Mouse (Mus musculus) T-cell, adult 2 months (primary cell): ENCODE results near the gene Rab25.
A peak's percentile ranks its signal among the peaks of the same experiment; 100 is the strongest.

Experiments used
- DNase-seq: peaks from one replicate; pipeline ENCODE4 v3.0.0; 2022; ENCODE audit warnings: low spot score

Rab25 gene

DNA sequence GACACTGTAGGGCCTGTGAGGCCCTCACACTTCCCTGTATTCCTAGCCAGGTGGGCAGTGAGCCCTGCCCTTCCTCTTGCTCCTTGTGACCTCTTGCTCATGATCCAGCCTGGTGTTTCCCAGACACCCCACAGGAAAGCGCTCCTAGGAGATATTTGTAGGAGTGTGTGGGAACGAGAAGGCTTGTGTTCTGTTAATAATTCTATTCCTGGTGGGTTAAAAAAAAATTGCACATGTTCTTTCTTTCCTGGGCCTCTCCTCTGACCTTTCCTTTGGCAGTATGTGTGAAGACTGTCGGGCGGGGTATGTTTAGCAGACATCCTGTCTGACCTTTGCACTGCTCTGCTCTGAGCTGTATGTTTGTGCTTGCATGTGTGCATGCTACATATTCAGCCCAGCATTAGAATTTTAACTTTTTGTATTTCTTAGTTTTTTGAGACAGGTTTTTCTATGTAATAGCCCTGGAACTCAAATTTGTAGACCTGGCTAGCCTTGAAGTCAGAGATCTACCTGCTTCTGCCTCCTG, 18.5 kb upstream of the Rab25 start:
- DNase-seq = no peak

DNA sequence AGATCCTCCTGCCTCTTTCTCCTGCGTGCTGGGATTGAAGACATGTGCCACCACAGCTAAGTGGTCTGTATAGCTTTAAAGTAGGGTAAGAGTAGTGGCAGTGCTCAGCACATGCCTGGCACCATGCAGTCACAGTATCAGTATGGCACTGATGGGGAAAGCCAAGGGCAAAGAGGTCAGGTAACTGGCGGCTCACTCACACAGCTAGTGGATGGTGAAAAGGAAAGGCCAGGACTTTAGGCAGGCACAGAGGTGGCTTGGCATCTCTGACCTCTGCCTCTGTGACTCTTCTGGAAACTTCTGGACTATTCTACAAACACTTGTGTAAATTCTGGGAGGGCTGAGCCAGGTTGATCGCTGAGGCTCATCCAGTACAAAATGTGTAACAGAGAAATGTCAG, 18.0 kb upstream of the Rab25 start:
- DNase-seq = no peak

DNA sequence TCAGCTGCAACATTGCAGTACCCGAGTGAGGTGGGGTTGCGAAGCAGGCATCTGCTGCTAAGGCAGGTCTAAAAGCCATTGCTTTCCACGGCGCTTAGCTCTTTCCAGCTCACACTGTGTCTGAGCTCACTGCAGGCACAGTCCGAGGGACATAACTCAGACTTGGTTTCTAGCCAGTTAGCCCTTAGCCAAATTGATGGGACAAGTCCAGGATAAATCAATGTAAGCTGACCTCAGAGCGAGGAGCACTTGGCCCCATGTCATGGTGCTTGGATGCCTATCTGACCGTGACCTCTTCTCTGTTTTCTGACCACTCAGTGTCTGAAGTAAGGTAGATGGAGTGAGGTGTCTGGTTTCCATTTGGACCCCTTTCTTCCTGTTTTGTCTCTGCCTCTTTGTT, 15.9 kb upstream of the Rab25 start:
- no peak for DNase-seq

- DNase-seq = no peak
Observed at GRCm38 (mm10) chr3:88563442-88563841, 15.3 kb upstream of the Rab25 start.

DNA sequence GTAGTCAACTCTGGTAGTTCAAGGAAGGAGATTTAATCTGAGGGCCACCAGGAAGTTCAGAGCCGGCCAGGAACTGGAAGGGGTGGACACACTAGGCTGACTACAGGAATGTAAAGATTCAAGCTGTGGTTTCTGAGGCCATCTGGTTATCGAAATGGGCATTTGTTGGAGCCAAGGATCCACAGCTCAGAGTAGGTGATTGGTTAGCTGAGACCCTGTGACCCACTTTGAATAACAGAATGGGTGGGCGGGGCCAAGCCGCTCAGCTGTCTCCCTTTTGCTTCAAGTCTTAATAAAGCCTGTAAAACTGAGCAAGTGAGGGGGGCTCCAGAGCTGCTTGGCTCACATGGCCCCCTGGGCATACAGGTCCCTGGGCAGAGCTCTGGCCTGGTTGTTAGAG, 13.9 kb upstream of the Rab25 start:
- no peak for DNase-seq

GRCm38 (mm10) chr3:88559596-88559995, 11.5 kb upstream of the Rab25 start:
- DNase-seq = no peak

DNA sequence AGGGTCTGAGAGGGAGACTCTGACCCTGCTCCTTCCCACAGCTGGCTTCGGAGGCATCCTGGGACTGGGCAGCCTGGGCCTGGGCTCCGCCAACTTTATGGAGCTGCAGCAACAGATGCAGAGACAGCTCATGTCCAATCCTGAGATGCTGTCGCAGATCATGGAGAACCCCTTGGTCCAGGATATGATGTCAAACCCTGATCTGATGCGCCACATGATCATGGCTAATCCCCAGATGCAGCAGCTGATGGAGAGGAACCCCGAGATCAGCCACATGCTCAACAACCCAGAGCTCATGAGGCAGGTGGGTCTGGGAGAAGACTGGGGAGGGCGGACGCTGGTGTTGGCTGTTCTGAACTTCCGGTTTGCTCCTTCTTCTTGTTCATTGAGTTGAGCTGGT, 8.5 kb upstream of the Rab25 start:
- no peak for DNase-seq

GRCm38 (mm10) chr3:88555731-88556130, 7.6 kb upstream of the Rab25 start:
- DNase-seq = no peak

DNA sequence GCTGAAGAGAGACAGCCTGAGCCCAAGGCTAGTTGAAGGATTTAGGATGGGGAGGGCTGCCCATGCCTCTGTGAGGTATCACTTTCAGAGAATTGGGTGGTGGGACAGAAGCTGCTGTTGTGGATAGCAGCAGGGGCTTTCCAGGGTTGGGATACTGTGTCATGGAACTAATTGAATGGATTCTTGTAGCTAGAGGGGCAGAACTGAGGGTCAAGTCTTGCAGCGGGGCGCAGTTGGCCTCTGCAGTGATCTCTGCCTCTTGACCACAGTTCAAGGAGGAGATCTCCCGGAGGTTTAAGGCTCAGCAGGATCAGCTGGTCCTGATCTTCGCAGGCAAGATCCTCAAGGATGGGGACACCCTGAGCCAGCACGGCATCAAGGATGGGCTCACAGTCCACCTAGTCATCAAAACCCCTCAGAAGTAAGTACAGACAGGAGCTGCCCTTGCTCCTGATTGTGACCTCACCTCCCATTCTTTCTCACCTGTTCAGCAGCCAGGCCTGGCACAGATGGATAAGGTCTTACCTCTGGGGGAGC, 7.0 kb upstream of the Rab25 start:
- DNase-seq = no peak

DNA sequence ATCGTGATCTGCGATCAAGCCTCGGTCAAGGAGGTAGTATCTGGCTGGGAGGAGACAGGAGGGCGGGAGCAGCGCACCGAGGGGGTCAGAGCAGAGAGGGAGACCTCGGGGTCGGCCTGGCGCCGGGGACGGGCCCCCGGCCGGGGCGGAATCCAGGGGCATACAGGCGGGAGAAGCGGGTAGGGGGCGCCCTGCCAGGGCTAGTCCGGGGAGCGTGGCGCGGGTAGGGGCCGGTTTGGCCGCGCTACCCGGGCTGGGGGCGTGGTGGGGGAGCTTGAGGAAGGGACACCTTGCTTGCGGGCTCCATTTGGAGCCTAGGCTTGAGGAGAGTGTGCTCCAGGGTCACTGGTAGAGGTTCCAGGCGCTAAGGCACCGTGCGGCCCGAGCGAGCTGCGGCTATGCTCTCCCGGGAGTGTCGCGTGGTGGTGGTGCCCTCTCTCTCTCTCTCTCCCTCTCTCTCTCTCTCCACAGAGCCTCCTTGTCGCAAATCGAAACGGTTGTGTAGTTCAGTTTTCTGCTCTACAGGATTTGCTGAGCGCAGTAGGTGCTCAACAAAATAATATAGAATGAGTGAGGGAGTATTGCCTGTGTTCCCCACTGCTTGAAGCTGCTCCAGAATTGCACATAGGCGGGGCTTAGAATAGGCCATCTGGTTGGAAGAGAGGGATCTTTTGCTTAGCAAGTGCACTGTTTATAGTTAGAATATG, 5.9 kb upstream of the Rab25 start:
- DNase-seq = peak; percentile 46

DNA sequence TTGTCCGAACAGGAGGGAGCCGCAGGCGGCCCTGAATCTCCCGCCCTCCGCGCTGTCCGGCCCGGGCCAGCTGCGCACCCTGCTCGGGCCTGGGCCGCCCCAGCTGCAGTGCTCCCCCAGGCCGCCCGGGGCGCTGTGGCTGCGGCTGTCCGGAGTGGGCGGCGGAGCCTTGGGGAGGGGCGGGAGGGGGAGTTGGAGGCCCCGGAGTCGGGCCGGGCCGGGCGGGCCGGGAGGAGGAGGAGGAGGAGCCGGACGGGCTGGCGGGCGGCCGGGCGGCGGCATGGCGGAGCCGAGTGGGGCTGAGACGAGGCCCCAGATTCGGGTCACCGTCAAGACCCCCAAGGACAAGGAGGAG, 5.4 kb upstream of the Rab25 start, which contains the start of gene Ubqln4:
Gene Ubqln4, plus strand, starts transcription at position 234 of the 355 bp plus-strand sequence.
- peak; percentile 84 for DNase-seq

DNA sequence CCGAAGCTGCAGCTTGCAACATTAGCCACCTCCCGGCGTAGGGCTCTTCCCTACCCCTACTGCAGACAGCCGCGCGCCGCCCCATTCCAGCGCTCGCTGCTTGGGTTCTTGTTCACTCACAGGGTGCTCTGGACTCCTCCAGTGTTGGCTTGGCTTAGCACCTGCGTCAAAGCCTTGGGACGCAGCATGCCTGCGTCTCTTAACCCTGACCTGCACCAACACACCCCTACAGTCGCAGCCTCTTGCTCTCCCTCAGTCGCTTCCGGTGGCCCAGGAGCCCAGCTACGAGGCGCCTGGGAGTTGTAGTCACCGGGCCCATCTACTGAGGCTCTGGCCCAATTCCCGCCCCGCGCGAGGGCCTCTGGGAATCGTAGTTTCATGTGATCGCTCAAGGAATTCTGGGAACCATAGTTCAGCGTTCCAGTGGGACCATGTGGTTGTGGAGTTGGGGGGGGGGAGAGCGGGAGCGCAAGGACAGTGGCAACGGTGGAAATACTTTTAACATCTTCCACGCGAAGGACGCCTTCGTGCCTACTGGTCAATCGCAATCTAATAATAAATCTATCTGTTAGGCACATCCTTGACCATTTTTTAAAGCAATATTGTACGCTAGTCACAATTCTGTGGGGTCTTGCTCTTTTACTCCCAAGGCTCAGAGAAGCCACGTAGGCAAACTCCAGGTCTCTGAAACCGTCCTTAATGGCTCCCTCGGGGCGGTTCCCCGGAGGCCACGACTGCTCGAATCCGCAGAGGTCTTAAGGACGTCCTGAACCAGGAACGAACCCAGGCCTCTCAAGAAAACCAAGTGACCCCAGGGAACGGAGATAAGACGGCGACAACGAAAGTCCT, 4.8 kb upstream of the Rab25 start, which contains the start of gene Lamtor2:
Gene Lamtor2, minus strand, starts transcription at position 399 of the 849 bp plus-strand sequence.
- peak; percentile 90 for DNase-seq

- no peak for DNase-seq
Observed at GRCm38 (mm10) chr3:88552082-88552645, 4.1 kb upstream of the Rab25 start.

DNA sequence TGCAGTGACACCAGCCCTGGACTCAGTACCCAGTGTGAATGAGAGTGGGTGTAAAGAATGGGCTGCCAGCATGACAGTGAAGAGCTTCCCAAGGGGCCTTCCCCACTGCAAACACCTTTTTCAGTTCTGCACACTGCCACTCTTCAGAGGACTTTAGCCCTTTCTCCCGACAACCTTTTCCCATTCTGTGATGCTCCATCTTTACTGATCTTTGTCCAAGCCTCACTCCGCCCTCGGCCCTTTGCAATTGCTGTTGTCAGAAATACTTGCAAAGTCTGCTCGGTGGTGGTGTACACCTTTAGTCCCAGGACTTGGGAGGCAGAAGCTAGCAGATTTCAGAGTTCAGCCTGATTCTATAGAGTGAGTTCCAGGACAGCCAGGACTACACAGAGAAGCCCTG, 3.5 kb upstream of the Rab25 start:
- no peak for DNase-seq

DNA sequence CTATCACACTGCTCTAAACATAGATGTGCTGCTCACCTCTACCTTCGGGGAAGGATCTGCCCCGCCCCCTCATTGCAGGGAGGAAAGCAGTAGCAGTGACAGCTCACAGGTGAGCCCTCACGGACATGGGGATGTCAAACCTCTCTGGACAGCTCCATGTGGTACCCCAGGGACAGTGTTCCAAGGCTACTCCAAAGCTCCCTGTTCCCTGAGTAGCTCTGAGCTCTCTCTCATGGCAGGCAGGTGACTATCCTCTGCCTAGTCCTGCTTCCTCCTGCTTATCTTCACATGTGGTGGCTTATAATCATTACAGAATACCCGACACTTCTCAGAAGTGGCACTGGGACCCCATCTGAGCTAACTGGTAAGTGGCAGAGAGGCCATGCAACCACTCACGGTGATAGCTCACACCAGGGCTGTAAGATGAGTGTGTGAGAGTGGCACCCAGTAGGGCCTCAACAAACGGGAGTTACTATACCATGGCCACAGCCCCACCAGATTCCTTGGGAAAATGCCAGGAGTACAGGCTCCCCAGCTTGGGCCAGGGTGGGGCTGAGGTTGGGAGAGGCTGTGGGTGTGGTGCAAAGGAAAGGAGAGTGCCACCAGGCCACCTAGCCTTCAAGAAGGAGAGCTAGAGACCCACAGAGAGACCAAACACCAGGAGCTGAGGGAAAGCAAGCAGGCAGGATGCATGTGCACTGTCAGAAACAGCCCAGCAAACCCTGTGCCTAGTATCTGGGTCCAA, 1.3 kb downstream of the Rab25 start:
- DNase-seq = no peak

- DNase-seq = no peak
Observed at GRCm38 (mm10) chr3:88544955-88545591, 3.0 kb downstream of the Rab25 start.

DNA sequence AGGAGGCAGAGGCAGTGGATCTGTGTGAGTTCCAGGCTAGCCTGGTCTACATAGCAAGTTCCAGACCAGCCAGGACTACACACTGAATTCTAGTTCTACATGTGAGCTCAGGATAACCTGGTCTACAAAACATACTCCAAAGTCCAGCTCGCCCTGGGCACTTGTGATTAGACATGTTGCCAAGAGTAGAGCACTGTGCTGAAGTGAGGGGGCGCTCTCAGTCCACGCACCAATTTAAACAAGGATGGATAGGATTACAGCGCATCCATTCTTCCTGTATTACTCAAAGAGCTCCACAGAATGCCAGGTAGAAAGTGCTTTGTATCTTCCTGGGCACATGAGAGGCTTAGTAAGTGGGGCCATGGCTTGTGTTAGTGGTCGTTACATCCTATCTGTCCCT, 3.6 kb downstream of the Rab25 start:
- no peak for DNase-seq

DNA sequence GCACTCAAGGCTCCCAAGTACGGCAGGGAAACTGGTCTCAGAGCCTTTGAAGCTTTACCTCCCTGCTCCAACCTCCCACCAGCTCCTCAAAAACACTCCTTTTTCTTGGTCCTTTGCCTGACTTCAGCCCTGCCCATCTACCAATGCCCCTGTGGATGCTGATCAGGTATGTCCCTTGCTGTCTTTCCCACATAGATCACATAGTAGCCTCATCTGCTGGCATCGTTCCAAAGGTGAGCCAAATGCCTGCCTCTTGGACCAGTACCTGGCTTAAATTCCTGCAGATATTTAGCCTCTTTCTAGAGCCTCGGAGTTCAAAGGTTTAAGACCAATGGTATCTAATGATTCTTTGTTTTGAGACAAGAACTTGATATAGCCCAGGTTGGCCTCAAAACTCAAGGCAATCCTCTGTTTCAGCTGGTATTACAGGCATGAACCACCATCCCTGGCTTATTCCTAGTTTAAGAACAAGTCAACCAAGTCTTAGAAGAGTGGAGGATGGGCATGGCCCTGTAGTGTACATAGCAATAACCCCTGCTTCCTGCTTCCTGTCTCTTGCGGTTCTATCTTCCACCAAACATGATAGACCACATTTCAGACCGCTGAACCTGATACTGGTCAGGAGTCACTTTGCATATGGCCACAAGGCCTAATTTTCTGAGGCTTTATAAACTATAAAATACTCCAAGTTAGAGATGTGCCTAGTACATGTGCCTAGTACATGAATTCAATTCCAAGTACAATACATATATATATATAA, 4.3 kb downstream of the Rab25 start:
- DNase-seq = no peak

DNA sequence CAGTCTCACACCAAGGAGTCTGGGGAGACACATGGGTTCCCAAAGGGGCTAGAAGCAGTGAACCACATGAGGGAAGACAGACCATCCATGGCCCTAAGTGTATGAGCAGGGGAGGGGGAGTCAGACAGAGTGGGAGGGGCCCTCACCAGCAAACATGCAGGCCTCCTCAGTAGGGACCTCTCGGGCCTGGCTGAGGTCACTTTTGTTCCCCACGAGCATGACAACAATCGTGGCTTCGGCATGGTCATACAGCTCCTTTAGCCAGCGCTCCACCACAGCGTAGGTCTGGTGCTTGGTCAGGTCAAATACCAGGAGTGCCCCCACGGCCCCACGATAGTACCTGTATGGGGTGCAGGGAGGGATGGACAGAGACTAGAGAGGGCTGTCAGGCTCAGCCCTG, 4.9 kb downstream of the Rab25 start:
- DNase-seq = no peak

DNA sequence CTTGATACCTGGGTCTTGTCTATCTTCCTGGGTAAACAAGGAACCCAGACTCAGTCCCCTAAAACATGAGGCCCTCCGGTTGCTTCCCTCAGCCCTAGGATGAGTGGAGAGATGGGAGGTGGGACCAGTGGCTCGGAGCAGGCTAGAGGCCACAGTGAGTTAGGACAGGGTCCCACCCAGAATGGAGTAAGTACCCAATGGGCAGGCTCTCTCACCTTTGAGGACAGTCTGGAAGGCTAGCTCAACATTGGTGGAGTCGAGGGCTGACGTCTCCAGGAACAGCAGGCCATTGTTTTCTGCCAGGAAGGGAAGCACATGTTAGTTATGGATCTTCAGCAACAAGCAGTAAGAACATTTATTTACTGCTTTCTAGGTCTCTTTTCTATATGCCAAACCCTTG, 5.6 kb downstream of the Rab25 start:
- DNase-seq = no peak
